Comparison of ENCODE assay signal across 7 mouse cellular contexts in genomic region chr7:34652751-34653502, GRCm38 (mm10). TPM values are rescaled to one million over a fixed set of nuclear protein-coding genes. Genes with fewer than 3 reads are reported as not detected.
DNase-seq lines count a peak whose midpoint lies in the region; ATAC-seq lines count a peak whose summit lies in the region.

No protein-coding gene starts in this region.

- ATAC-seq in kidney, embryonic 15.5 days (replicated peaks; ENCODE audit: low FRiP score), result 0 out of 2 replicates have a peak, but pooled peaks have one; percentile 5

- peak overlapping the region; percentile 90 for H3K9ac ChIP-seq in kidney, embryonic 15.5 days

- peak overlapping the region; percentile 87 for H3K4me2 ChIP-seq in kidney, embryonic 15.5 days

- WGBS in kidney, embryonic 15.5 days, result under 1% methylated on average over 48 of the region's 48 CpGs
- under 1% methylated on average over 48 of the region's 48 CpGs for WGBS in midbrain, embryonic 10.5 days

- peaks cover 27% of the 10 kb centered on the region for H3K4me1 ChIP-seq in kidney, embryonic 15.5 days
- peaks cover 38% of the 10 kb centered on the region for H3K4me1 ChIP-seq in midbrain, embryonic 10.5 days

- peak; percentile 64 for DNase-seq in Muller cell, postnatal 12 days (ENCODE audit: inconsistent ontology term)
- DNase-seq in cerebellum, adult 8-10 months, result peak; percentile 28
- peak; percentile 69 for DNase-seq in gastrocnemius, postnatal 10 days
- peak; percentile 62 for DNase-seq in midbrain, embryonic 10.5 days (ENCODE audit: low spot score)
- DNase-seq in urinary bladder, adult 2 months (ENCODE audit: low spot score), result peak; percentile 61
- DNase-seq in thymus, postnatal 4 days, result no peak

- H3K4me3 ChIP-seq in kidney, embryonic 15.5 days (replicated peaks), result peak overlapping the region; percentile 83
- peak overlapping the region; percentile 94 for H3K4me3 ChIP-seq in midbrain, embryonic 10.5 days

- peaks cover 27% of the 10 kb centered on the region for H3K36me3 ChIP-seq in kidney, embryonic 15.5 days
- H3K36me3 ChIP-seq in midbrain, embryonic 10.5 days, result peaks cover 39% of the 10 kb centered on the region

- no peaks in the 10 kb centered on the region for H3K9me3 ChIP-seq in kidney, embryonic 15.5 days (replicated peaks)
- no peaks in the 10 kb centered on the region; the same call in 1 of the 2 replicates for H3K9me3 ChIP-seq in midbrain, embryonic 10.5 days (replicated peaks)

- peak overlapping the region; percentile 100 for H3K27ac ChIP-seq in kidney, embryonic 15.5 days
- peak overlapping the region; percentile 100 for H3K27ac ChIP-seq in midbrain, embryonic 10.5 days (replicated peaks)

- H3K27me3 ChIP-seq in kidney, embryonic 15.5 days, result no peaks in the 10 kb centered on the region
- peaks cover 4% of the 10 kb centered on the region; the same call in 1 of the 2 replicates for H3K27me3 ChIP-seq in midbrain, embryonic 10.5 days (ENCODE audit: low read depth, poor library complexity, severe bottlenecking)

RNA-seq across cellular contexts. Expression of gene Kctd15, which starts 3.6 kb away (rescaled TPM):
- total RNA-seq in gastrocnemius, postnatal 10 days (2021), result 10 to 100 TPM; 37.0 to 37.2 TPM
- polyA plus RNA-seq in kidney, embryonic 15.5 days (2015; fragmentation: Nextera tagmentation; extraction: Ambion mirVana), result 33.4 and 37.0 TPM in 2 replicates
- 36.8 and 44.6 TPM in 2 replicates for polyA plus RNA-seq in midbrain, embryonic 10.5 days (2016; fragmentation: Nextera tagmentation; extraction: Ambion mirVana)
- polyA plus RNA-seq in urinary bladder, adult 2 months (2012; rRNA removed), result 63.9 and 67.8 TPM in 2 replicates
